Comparison of ENCODE assay signal across 27 mouse cellular contexts in the genomic region with DNA sequence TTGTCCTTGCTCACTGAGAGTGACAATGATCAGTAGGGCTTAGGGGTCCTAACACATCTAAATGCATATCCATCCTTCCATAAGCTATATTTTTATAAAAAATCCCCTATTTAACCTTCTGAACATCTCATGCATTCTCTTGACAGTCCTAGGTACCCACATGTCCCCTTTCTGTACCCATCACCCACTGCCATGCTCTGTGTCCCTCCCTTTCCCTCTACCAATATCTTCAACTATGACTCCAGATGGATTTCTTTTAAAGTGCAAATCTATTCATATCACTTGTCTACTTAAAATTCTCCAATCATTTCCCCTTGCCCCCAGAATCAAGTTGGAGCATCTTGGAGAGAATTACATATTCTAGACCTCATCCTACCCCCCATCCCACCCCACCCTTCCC.
"Had no signal": no experiment of that assay in that cellular context is flagged by ENCODE, and none has a peak within 500 bp of the region (broad histone marks: within the 10 kb centered on the region; RNA-seq: fewer than 3 reads in every experiment).

No protein-coding gene starts in this region.

- H3K9ac ChIP-seq: embryonic facial prominence, embryonic 12.5 days; embryonic facial prominence, embryonic 13.5 days; embryonic facial prominence, embryonic 15.5 days; heart, embryonic 12.5 days; heart, embryonic 13.5 days had no signal

- H3K9me3 ChIP-seq: embryonic facial prominence, embryonic 10.5 days; embryonic facial prominence, embryonic 12.5 days; embryonic facial prominence, embryonic 13.5 days; embryonic facial prominence, embryonic 15.5 days; heart, embryonic 10.5 days; heart, embryonic 12.5 days; heart, embryonic 13.5 days had no signal

- H3K4me1 ChIP-seq: embryonic facial prominence, embryonic 15.5 days; heart, embryonic 10.5 days; heart, embryonic 12.5 days; heart, embryonic 13.5 days had no signal

- H3K27ac ChIP-seq: embryonic facial prominence, embryonic 10.5 days; embryonic facial prominence, embryonic 12.5 days; embryonic facial prominence, embryonic 13.5 days; embryonic facial prominence, embryonic 15.5 days; gastrocnemius, adult 2 months; heart, adult 2 months; heart, embryonic 10.5 days; heart, embryonic 13.5 days had no signal

- DNase-seq: cerebellum, adult 18-20 months; cerebellum, adult 2 months; cerebellum, adult 8-10 months; cerebellum, adult 9-10 months; cerebellum, adult 9-11 months; cerebellum, postnatal 10 days; cerebellum, postnatal 14 days; cerebellum, postnatal 25 days; cerebellum, postnatal 36 days; embryo, embryonic 11 days; gastrocnemius, adult 2 months; gastrocnemius, postnatal 10 days; gastrocnemius, postnatal 14 days; gastrocnemius, postnatal 25 days; gastrocnemius, postnatal 36 days; heart, adult 11 months; heart, adult 18-20 months; heart, adult 2 months had no signal

- H3K27me3 ChIP-seq: embryonic facial prominence, embryonic 12.5 days; embryonic facial prominence, embryonic 13.5 days; embryonic facial prominence, embryonic 15.5 days; heart, embryonic 12.5 days; heart, embryonic 13.5 days had no signal

- H3K4me2 ChIP-seq: embryonic facial prominence, embryonic 12.5 days; embryonic facial prominence, embryonic 13.5 days; embryonic facial prominence, embryonic 15.5 days; heart, embryonic 11.5 days; heart, embryonic 12.5 days; heart, embryonic 13.5 days had no signal

- H3K36me3 ChIP-seq: embryonic facial prominence, embryonic 10.5 days; embryonic facial prominence, embryonic 12.5 days; embryonic facial prominence, embryonic 13.5 days; embryonic facial prominence, embryonic 15.5 days; heart, embryonic 10.5 days; heart, embryonic 12.5 days; heart, embryonic 13.5 days had no signal

- H3K4me3 ChIP-seq: embryonic facial prominence, embryonic 10.5 days; embryonic facial prominence, embryonic 12.5 days; embryonic facial prominence, embryonic 13.5 days; embryonic facial prominence, embryonic 15.5 days; erythroblast, embryonic 14.5 days; gastrocnemius, adult 2 months; heart, adult 2 months; heart, embryonic 10.5 days; heart, embryonic 12.5 days; heart, embryonic 13.5 days had no signal
